Mouse (Mus musculus) heart, postnatal 25 days (tissue): ENCODE measurements around the gene Alk. TPM values are rescaled to one million over a fixed set of nuclear protein-coding genes. Genes with fewer than 3 reads are reported as not detected.

ENCODE experiments used
- DNase-seq: peaks from one replicate; pipeline ENCODE4 v3.0.0; 2022; ENCODE audit warnings: low spot score
- intact Hi-C: fragments of 180-260 bp; cut with DNase I; formaldehyde crosslinking; loops from one replicate; pipeline ENCODE4 v1.15.1; 2025
- total RNA-seq, 2 experiments: library from RNA; stranded (reverse); gene quantifications; 2 replicates each; pipeline ENCODE4 v1.2.3; 2021

Gene Alk
- total RNA-seq, 2 experiments from 2014 or later = not detected

DNA sequence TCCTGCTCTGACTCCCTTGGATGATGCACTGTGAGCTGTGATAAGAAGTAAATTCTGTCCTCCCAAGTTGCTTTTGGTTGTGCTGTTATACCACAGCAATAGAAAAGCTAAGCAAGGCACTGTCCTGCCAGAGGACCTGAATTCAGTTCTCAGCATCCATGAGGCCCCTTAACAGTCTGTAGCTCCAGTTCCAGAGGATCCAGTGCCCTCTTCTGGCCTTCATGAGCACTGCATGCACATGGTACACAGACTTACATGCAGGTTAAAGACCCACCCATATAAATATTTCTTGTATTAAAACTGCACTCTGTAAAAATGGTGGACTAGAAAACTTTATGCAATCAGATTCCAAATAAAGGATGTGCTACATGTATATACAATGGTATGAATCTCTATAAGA, 326.1 kb downstream of the Alk start:
- intact Hi-C loops = no loop called here
- no peak for DNase-seq

GRCm38 (mm10) chr17:72276778-72277177, 327.6 kb downstream of the Alk start:
- intact Hi-C loops = no loop called here
- DNase-seq = no peak

DNA sequence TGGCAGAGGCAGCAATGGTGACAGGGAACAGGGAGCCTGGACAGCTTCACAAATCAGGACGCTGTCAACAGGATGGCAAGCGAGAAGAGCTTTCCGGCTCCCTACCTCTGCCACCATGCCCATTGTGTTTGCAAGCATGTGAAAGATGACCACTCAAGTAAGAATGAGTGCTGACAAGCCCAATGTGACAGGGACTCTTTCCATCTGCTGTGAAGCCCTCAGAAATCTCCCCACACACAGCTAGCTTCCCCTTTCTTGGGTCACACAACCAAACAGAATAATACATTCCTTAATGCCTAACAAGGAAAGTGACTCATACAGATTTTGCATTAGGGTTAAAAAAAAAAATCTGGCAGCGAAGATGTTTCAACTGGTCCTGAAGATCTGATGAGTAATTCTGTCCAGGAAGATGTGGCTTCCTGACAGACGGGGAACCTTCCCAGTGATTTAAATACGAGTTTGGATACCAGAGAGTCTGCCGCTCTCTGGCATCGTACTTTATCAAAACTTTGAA, 329.0 kb downstream of the Alk start:
- intact Hi-C loops = no loop called here
- no peak for DNase-seq

GRCm38 (mm10) chr17:72274205-72274604, 330.2 kb downstream of the Alk start:
- DNase-seq = no peak

DNA sequence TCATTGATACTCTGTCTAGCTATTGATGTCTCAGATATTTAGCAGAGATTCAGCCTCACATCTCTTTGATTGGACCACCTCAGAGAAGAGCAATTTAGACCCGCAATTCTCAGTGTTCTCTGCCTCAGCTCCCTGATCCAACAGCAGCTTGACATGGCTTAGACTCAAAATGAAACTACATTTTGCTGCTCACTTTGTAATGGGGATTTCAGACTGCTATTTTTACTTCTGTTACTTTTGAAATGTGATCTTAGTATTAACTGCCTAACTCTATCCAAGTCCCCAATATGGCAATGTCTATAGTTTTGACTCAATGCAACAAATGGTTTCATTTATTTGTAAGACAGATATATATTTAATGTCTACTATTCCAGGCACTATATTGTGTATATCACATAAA, 332.8 kb downstream of the Alk start:
- intact Hi-C loops = no loop called here
- no peak for DNase-seq

More at GRCm38 (mm10) chr17:72274205-72274604, 330.2 kb downstream of the Alk start:
- intact Hi-C loops = no loop called here

DNA sequence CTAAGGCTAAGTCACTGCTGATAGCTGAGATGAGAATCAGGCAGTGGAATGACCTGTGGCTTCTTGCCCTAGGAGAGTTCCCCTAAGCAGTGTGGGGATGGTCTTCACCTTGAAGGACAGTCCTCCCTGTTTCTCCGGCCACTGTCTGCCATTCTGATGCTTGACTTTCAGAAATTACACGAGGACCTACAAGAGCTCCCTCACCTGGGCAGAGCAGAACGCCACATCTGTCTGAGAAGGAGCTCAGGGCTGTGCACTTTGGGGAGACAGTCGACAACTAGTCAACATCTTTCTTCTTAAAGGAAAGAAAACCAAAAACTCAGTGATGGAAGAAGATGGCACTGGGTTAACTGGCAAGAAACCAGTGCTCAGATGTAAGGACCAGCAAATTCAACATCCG, 335.9 kb downstream of the Alk start:
- intact Hi-C loops = no loop called here
- no peak for DNase-seq

DNA sequence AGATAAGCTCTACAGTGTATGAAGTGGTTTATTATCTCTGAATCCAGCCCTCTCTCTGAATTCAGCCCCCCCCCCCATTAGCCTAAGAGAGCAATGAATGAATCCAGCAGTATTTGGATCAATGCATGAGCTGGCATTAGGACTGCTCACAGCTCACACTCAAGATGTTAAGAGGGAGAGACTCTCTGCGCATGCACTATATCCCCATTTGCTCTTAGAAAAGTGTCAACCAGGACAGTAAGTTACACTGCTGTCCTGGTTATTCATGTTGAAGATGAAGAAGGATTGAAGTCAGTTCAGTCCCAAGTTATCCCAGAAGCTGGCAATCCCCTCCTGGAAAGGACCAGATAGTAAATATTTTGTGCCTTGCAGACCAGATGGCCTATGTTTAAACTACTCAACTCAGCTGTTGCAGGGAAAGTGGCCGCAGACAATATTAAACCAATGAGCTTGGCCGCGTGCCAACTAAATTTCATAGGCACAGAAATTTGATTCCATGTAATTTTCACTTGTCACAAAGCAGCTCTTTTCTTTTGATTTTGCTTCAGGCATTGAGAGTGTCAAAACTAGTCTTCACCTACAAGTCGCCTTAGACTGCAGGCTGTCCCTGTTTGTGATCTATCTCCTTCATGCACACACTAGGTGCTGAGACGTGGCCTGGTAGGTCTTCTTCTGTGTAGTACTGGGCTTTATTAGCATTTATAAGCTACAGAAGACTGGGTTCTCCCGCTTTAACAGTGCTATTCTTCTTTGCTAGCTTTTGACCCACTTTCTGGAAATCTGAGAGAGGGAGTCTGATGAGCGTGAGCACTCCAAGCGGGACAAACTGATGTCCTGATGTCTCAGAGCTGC, 339.0 kb downstream of the Alk start:
- intact Hi-C loops = no loop called here
- no peak for DNase-seq

- intact Hi-C loops = no loop called here
- DNase-seq = no peak
These were observed 351.0 kb downstream of the Alk start for GRCm38 (mm10) chr17:72253411-72253810.

DNA sequence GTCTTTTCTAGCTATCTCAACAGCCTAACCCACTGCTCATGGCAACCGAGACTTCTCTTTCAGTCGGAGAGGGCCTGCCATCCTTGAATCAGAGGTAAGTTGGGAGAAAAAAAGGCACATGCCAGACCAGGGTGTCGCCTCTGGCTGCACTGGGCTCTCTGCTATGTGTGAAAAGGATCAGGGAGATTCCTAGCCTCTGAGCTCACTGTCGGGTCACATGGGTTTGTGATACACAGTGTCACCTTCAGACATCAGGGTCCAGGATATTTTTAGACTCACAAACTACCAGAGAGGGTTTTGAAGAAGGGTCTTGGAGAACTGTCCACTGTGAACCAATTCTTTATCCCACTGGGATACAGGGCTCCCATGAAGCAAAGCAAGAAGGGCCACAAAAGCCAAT, 352.9 kb downstream of the Alk start:
- DNase-seq = no peak
- intact Hi-C loops = no loop called here

GRCm38 (mm10) chr17:72250482-72251405, 353.7 kb downstream of the Alk start:
- intact Hi-C loops = no loop called here
- no peak for DNase-seq

- DNase-seq = no peak
- intact Hi-C loops = loop anchor here (2.0 to 5.0 kb wide), 3 partner anchors 275 to 579 kb away; no protein-coding TSS in a partner anchor
These were observed 362.4 kb downstream of the Alk start for GRCm38 (mm10) chr17:72242036-72242435.

- no peak for DNase-seq
- intact Hi-C loops = no loop called here
These were observed 367.1 kb downstream of the Alk start for GRCm38 (mm10) chr17:72237315-72237714.

DNA sequence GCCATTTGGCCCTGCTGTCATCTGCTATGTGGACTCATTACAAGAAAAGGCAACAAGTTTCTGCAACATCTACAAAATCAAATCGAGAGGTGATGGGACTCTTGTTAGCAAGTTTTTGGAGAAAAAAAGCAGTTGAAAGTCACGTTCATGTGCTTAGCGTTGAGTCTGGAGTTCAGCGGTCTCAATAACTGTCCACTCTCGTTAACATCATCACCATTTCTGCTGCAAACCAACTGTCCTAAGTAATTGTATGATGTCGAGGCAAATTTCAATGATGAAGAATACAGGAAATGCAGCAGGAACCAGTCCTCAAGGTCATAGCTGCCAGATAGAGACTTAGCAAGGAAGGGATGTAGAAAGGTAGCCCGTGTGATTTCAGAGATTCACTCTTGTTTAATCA, 373.5 kb downstream of the Alk start:
- intact Hi-C loops = no loop called here
- DNase-seq = no peak

GRCm38 (mm10) chr17:72218816-72219215, 385.6 kb downstream of the Alk start:
- DNase-seq = no peak
- intact Hi-C loops = no loop called here

DNA sequence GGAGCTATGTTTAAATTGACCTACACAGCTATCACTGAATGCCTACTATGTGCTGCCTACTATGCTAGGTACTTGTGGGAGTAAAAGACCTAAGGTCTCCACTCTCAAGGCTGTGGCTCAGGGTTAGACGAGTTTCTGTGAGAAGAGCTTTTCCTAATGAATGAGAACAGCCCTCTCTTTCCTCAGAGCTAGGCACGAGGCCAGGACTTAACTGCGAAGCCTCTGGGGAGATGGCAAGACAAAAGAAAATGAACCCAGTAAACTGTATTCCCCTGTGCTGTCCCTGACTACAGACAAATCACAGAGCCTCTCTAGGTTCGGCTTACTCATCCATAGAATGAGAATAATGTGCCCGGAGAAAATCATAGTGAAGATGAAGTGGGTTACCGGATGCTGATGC, 406.9 kb downstream of the Alk start:
- DNase-seq = no peak
- intact Hi-C loops = no loop called here

GRCm38 (mm10) chr17:72194976-72195650, 409.3 kb downstream of the Alk start:
- intact Hi-C loops = no loop called here
- DNase-seq = no peak

DNA sequence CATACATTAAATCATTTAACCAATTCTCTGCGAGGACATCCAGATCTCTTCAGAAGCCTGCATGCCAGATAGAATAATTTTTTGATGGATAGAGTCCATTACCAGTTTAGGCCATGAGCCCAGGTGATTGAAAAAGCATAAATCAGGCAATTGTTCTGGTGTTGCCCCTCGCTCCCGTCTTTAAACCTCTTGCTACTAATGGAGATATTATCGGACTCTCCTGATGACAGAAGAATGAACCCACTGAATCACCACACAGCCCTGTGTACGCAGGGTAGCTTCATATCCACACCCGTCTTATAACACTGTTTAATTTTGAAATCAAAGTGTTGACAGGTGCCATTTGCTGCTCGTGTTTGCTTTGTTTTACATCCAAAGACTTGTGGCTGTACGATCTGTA, 413.9 kb downstream of the Alk start:
- no peak for DNase-seq
- intact Hi-C loops = no loop called here

DNA sequence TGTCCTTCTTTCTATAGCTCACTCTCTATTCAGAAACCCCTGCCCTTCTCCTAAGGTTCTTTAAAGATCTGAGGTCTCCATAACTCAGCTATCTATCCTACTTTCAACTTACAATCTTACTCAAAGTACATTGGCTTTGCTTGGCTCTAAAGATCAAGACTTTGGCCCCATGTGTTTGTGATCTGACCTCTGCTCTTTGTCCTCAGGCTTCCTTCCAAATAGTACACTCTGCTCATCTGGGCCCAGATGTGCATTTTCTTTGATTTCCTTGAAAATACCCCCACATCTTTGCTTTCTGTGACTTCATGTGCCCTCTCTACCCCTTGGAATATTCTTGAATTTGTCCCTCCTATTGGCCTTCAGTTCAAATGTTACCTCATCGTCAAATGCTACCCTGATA, 417.4 kb downstream of the Alk start:
- intact Hi-C loops = no loop called here
- DNase-seq = no peak

DNA sequence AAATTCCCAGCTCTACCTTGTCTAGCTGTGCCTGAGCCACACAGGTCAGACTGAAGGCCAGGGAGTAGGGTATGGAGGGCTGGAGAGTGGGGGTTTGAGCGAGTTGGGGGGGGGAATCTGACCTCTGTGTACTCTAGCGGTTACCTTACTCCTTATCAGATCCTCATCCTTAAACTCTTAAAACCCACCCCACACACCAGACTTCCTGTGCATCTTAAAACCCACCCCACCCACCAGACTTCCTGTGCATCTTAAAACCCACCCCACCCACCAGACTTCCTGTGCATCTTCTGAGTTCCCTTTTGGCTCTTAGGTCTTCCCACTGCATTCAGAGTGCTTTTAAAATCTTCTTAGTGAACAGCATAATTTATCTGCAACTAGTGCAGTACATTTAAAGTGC, 422.0 kb downstream of the Alk start:
- DNase-seq = no peak
- intact Hi-C loops = no loop called here

DNA sequence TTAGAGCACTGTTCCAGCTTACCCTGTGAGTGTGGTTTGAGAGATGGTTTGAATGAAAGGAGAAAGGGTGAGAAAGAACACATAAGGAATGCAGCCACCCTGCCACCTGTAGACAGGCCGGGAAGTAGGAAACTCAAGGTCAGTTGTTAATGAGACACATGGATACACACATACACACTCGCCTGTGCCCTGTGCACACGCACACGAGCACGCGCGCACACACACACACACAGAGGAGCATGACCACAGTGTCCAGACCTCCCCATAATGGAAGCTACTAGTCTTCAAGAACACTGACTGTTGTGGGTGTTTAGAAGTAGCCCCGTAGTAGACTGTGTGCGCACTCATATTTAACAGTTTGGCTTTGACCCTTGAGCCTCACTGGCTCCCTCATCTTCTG, 424.2 kb downstream of the Alk start:
- intact Hi-C loops = no loop called here
- DNase-seq = no peak
